Mouse (Mus musculus) retina, postnatal 7 days (tissue): ENCODE results near the gene Gm37596.
"Not testable (repeated sequence)": the region's sequence is repeated elsewhere in the genome, so short reads cannot be mapped to it uniquely, and the experiment has no call there.

Experiments used
- DNase-seq: peaks from one replicate; pipeline ENCODE4 v3.0.0-alpha.2; 2012; ENCODE audit warnings: low read depth, low spot score

Gene Gm37596

DNA sequence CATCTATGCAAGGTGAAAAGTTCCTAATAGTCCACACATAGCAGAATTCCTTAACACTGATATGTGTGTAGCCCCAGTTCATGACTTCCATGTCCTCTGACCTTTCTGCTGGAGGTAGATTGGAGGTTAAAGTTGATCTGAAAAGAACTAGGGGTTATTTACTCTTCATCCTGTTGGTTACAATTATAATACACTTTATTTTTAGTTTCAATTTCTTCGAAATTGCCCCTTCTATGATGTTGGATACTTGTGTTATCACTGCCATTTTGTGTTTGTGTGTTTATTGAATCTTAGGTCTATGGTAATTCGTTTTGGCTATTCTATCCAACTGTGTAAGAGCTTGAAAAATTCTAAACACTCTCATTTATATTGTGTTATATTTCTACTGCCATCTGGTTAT lies at the start of gene Gm37596:
Gene Gm37596 (minus strand): TSS at position 101 of the 400 bp plus-strand sequence.
- not testable (repeated sequence) for DNase-seq

DNA sequence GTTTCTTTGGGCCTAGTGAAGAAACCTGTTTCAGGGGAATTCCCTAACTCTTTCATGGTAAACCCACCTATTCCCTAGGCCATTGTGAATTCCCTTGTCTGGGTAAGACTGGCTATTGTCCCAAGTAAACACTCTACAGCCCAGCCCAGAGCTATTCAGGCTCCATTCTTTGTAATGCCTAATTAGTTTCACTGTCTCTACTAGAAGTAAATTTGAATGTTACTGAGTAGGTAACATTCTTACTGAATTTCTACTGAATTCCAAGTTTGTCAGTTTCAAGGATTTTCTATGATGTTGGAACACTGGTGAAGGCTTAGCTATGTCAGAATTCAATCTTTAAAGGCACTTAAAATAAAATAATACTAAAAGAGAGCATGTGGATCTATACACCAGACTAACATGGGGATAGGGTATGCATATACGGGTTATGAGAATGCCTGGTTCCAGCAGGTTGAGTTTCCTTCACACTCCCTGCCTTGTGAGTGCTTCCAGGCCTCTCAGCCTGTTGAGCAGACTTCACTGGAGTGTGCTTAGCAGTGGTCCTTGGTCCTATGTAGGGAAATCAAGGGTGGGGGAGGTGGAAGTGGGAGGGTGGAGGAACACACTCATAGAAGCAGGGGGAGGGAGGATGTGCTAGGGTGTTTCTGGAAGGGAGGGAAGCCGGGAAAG lies 16.2 kb upstream of the Gm37596 start:
- not testable (repeated sequence) for DNase-seq

DNA sequence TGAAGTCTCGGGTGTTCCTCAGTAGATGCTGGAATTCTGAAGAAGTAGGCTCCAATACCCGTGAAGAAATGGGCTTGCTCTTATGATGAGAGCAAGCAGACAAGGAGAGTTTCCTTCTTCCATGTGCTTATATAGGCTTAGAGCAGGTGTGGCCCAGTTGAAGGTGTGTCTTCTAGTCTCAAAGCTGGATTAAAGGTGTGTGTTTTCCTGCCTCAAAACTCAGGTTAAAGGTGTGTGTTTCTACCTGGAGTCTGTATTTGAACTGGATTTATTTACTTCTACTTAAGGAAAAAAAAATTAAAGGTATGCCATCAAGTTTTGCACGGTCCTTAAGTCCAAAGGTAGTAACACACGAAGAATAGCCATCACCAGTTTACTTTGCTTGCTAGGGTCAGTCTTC lies 16.7 kb downstream of the Gm37596 start, which contains the start of gene Tdpoz1:
Gene Tdpoz1 (minus strand): TSS at position 101 of the 400 bp plus-strand sequence.
- DNase-seq = not testable (repeated sequence)

DNA sequence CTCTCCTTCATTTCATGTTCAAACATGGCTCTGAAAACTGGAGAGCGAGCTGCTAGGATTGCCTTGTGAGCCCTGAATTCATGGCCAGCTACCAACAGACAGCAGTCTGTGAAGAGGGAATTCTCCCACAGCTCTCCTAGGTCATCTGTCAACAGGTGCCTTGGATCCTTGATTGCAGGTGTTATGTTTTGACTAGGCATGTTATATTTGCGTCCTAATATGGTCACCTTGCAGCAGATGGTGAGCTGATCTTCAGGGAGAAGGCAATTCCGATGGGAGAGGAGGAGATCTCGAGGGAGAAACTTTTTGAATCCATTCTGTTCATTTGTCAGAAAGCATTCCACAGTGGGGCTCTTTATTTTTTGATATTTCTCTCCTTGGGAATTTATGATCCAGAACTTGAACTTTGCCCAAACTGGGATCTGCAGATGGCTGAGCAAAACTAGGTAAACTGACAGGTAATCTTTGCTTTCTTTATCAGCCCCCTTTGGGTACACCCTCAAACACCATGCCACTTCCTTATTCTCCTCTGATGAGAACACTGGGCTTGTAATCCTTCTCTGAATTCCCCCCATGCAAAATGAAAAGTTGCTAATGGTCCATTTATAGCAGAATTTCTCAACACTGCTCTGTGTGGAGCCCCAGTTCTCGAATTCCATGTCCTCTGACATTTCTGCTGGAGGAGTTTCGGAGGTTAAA lies 21.9 kb downstream of the Gm37596 start:
- DNase-seq = not testable (repeated sequence)

DNA sequence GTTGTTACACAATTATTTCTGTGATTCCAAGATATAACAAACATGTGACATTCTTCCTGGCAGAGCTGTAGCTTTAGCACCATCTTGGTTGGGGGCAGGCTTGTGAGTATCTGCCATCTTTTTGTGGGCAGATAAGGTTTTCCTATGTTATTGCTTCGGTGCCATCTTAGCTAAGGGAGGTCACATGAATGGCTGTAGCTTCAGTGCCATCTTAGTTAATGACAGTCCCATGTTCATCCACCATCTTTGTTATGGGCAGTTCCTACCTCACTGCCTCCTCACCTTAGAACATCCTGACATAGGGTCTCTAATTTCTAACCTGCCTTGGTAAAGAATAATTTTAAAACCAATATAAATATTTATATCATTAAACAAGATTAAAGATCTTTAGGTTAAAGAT lies 38.6 kb downstream of the Gm37596 start:
- no peak for DNase-seq

DNA sequence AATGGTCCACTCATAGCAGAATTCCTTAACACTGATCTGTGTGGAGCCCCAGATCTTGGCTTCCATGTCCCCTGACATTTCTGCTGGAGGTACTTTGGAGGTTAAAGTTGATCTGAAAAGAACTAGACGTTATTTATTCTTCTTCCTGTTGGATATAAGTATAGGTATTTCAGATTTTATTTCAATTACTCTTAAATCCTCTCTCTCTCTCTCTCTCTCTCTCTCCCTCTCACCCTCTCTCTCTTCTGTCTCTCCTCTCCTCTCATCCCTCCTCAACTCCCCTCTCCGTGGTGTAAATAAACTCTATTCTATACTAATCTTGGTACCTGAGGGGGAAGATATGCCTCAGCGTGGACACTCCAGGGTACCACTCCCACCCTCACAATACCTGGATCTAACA lies 40.3 kb downstream of the Gm37596 start, which contains the start of gene Tdpoz2:
Gene Tdpoz2 (minus strand): TSS at position 101 of the 400 bp plus-strand sequence.
- no peak for DNase-seq
